Mouse (Mus musculus): ENCODE data around the gene Ccdc146.

The Ccdc146 gene

DNA sequence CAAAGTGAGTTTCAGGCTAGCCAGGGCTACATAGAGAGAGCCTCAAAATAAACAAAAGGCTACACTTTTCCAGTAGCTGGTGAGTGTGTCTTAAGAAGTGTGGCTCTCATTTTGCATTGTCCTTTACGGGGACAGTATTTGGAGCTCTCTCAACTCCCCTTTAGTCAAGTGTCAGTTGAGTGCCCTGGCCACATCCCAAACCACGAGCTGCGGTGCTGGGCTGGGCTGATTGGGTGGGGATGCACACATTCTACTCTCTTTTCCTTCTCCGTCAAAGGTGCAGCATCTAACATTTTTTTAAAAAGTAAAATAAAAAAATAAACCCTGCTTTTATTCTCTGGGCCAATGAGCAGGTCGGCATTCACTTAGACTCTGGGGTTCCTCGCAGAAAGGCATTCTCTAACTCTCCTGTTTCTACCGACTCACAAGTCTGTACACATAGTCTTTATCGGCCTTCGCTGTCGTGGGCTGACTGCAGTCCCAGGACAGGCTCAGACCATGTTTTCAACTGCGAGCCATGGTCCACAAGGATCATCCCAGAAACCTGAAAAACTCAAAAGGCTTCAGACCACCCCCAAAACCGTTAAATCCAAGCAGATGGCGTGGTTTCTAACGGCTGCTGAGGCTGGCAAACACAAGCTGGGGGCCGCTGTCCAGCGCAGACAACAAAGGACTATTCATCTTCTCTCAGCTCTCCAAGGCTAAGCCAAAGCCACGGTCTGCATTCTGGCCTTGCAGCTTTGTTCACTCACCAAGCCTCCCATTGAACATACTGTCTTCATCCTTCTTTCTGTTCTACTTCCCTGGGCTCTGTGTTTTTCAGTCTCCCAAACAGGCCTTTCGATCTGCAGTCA is 161.0 kb downstream of the Ccdc146 start:
- DNase-seq: no peak

DNA sequence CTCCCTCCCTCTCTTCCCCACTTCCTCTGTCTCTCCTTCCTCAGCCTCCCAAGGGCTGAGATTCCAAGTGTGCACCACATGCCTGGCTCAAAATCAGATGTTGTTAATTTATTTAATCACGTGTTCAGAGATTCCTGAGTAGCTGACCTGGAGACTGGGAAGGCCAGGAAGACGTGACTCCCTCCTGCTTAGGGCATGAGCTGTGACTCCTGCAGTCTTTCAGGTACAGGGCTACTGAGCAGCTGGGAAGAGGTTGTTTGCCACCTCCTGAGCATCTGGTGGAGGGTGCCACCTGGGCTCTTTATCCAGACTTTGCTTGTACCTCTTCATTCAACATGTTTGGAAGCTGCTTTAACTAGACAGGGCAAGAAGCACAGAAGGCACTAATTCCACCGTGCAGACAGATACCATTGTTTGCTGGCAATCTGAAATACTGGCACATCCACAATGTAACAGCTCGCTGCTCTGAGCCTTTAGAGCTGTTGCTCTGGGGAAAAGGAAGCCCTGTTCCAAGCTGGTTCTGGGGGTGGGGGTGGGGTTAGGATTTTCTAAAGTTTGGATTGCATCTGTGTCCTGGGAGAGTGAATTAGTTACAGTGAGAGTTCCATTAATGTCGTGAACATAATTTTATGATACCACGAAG is 163.2 kb downstream of the Ccdc146 start:
- DNase-seq: no peak

DNA sequence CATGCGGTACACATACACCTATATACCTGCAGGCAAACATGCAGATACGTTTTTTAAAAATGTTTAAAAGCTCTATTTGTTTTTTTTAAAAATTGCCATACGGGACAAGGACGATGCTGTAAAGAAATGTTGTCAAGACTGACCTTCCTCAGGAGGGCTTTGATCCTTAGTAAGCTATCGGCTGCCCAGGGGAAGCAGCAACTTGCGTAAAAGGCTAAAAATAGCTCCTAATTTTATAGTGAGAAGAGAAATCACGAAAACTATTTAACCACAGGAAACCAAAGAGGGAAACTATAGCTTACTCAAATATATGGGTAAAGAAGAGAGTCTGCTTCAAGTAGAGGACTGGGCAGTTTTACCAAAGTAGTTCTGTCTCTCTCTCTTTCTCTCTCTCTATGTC is 163.7 kb downstream of the Ccdc146 start:
- no peak for DNase-seq

DNA sequence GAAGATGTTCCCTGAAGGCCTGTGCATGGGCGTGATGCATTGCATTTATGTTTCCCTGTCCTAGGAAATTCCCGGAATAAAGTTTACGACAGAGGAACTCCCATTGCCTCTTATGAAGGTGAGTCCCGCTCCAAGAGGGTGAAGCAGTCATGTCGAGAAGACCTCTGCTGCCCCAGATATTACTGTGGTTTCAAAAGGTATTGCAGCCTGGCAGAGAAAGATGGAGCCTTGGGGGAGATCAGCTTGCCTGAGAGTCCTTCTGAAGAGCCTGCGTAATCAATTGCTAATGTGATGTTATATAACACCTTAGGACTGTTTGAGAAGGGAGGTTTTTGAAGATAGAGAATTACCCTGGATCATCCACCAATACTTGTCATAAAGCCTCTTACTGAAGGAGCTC is 166.7 kb downstream of the Ccdc146 start:
- DNase-seq: no peak

DNA sequence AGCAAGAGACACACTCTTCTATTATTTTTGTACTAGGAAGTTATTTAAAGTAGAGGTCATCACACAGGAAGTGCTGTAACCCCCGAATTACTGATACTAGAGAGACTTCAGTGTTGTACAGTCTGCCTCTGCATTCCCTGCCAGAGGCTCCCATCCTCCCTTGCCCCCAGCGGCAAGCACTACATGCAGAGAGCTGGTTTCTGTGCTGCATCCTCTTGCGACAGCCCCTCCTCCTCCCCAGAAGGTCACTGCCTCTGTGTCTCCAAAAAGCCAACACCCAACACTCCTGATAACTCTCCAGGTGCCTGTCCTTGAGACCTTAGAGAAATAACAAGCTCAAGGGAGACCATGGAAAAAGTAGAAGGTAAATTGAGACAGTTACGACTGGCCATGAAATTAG is 167.4 kb downstream of the Ccdc146 start:
- no peak for DNase-seq

DNA sequence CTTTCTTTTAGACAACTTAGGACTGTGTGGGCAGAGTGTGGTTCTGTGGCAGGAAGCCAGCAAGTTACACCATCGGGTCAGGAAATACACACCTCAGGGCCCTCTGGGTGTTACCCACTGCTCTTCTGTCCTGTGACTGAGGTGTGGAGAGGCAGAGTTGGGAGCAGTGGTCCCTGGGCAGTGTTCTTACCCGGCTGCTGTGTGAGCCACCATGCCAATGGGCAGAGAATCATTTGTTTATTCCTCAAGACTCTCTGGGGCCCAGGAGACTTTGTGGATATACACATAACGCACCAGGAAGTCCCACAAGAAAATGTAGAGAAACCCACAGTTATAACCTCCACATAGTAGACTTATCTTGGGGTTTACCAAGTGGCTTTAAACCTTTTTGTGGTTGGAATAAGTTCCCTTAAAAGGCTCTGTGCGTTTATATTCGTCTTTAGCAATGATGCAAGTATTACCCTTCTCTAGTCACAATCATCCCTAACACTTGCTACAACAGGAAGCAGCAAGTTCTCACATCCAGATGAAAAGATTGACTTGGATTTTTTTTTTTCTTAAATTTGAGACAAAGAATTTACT is 168.8 kb downstream of the Ccdc146 start:
- no peak for DNase-seq

DNA sequence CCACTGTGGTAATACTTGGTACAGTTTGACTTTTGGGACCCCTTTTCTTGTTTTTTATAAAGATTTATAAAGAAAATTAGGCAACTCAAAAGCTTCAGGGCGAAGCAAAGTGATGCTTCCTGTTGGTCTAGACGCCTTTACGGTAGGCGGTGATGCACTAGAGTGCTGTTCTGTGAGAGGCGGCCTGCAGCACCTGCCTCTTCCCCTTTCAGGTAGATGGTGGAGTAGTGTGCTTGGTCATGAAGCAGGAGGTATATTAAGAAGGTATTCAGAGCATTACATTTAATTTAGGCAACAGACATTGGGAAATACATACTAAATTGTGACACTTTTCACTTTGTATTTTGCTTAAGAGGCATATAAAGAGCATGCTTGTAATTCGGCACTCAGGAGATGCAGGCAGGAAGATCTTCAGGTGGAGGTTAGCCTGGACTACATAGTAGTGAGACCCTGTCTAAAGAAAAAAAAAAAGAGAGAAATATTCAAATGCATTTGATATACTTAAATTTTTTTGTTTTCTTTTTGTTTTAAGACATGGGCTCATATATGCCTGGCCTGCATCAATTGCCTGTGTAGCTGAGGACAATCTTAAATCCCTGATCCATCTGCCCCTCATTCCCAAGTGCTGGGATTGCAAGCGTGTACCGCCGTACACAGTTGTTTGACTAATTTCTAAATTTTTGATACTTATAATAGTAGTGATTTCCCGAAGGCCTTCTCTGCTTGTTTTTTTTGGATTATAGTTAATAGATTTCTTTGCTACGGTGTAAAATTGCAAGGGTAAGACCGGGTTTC is 169.5 kb downstream of the Ccdc146 start:
- DNase-seq: no peak

DNA sequence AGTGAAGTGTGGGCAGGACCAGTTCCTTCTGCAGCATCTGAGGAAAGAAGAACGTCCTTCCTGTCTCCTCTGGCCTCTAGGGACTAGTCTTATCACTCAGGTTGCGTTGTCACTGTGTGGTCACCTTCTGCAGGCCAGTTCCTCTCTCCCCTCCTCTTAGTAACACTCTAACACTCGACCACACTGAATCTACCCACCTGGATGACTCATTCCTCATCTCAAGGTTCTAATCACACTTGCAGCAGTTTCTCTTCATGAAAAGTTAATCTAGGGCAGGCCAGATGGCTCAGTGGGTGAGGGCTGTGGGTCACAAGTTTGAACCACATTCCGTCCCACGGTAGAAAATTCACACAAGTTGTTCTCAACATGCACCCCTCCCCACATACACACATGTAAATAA is 175.6 kb downstream of the Ccdc146 start:
- no peak for DNase-seq

DNA sequence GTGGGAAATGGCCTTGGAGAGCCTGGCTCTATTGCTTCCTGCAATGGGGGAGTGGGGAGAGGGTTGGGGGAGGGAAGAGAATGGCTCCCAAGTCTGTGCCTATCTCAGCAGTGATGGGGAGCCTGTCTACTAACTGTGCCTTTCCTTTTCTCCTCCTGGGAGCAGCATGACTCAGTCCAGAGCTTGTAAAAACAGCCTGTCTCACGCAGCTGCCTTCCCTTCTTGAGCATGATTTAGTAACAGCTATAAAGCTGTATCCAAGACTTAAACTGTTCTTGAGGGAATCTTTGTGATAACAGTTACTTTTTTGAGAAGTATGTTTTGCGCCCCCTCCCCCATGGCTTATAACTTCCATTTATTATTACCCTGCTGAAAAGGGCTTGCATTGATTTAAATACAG is 176.6 kb downstream of the Ccdc146 start:
- no peak for DNase-seq

DNA sequence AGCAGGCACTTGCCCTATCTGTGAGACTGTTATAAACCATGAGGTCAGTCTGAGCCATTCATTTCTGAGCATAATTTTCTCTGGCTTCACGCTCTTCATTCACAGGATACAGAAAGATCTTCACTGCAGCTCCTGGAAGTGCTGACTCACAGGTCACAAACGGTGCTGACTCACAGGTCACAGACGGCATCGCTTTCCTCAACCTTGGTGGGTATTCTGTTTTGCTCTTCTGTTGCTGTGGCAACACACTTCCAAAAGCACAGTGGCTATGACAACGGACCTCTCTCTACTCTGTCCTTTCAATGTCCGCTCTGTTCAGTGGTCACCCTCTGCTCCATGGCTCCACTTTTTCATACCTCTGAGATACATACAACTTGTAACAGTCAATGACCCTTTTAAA is 177.7 kb downstream of the Ccdc146 start:
- DNase-seq: no peak

DNA sequence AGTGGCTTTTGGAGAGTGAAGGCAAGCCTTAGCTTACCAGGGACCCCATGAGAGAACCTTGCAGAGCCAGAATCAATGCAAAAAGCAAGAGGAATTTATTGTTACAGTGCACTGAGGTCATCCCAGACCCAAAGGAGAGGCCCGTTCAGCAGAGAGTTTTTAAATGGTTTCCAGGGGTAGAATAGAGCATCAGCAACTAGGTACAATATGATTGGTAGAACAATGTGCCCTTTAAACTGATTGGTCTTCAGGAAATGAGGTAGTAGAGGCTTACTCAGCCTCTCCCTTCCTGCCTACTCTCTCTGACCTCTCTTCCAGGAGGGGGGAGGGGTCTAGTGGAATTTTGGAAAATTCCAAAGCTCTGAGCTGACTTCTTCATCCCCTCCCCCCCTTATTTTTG is 179.2 kb downstream of the Ccdc146 start:
- DNase-seq: no peak

DNA sequence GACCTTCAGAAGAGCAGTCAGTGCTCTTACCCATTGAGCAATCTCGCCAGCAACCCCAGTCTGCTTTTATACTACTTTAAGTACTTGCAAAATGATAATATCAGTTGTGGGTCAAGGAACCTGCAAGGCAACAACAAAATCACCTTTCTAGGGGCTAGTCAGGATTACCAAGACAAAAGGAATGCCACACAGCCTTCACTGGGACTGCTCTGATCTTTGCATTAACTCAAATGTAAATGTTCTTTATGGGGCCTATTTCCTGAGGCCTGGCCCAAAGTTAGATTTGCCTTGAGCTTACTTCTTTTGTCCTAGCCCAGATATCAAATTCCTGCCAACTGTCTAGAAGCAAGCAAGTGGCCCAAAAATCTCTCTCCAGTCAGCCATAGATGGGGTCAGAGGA is 179.9 kb downstream of the Ccdc146 start:
- no peak for DNase-seq
